Mouse (Mus musculus): ENCODE measurements around the gene Nrbf2.

DNA sequence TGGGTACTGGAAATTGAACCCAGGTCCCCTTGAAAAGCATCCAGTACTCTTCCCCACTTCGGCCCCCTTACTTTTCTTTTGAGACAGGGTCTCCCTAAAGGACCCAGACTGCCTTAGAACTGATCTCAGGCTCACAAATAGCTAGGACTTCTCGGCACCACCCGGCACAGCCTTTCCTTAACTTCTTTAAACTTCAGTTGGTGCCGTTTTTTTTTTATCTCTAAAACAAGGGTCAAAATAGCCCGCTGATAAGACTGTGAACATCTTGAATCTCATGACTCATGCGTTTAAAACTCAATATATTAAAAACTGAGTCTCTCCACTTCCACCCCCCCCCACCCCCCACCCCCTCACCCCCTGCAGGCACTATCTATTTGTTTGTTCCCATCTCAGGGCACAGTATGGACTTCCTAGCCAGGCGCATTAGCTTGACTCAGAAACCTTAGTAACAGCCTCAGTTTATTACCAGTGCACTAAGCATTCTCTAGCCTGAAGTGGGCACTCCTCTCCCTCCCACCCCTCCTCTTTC, 10.9 kb upstream of the Nrbf2 start:
- TF ChIP-seq POLR2A (IDR thresholded peaks at IDR 0.05; ENCODE audit: low read depth, low read length): no peak
- no peak for TF ChIP-seq CTCF (conservative IDR thresholded peaks at IDR 0.05; ENCODE audit: insufficient read depth, insufficient read length, low read depth, low read length)

All from kidney, adult 2 months (tissue).